Mouse (Mus musculus): ENCODE results near the gene Fam151a. TPM values are rescaled to one million over a fixed set of nuclear protein-coding genes. Genes with fewer than 3 reads are reported as not detected.
"Not testable (repeated sequence)": the region's sequence is repeated elsewhere in the genome, so short reads cannot be mapped to it uniquely, and the experiment has no call there.

The Fam151a gene
- polyA plus RNA-seq, 1 experiment from 2014 or later, result not detected

DNA sequence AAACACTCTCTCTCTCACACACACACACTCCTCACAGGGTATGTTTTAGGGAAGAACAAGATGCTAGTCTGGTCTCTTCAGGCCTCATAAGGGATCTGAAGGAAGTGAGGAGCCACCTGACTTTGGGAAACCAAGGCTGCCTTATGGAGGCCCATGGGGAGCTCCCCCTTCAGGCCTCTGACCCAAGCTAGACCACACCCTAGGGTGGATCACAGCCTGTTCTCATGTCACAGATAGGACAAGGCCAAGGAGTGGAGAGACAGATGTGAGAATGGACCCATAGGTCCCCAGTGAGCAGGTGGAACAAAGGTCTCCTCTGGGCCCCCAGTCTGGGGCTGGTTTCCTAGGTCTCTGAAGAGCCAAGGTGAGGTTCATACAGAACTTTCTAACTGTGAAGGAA, 58.6 kb downstream of the Fam151a start:
- Histone ChIP-seq H3K9me3 (replicated peaks; ENCODE audit: control insufficient read depth, low read length) (no peaks in the 10 kb centered on the region), H3K27ac (ENCODE audit: low read depth, low read length) (no peak overlapping the region), H3K36me3 (ENCODE audit: control insufficient read depth, insufficient read depth, low read length) (no peaks in the 10 kb centered on the region), H3K4me1 (ENCODE audit: control insufficient read depth, insufficient read depth, low read length) (peaks cover 5% of the 10 kb centered on the region; the same call in 1 of the 2 replicates), H3K4me2 (ENCODE audit: low read length) (no peak overlapping the region), H3K9ac (ENCODE audit: low read length) (no peak overlapping the region), H3K27me3 (replicated peaks; ENCODE audit: control insufficient read depth, insufficient read depth, low read length) (no peaks in the 10 kb centered on the region), H3K4me3 (ENCODE audit: low read depth, low read length) (no peak overlapping the region)
- ATAC-seq, result no peak
- DNase-seq (ENCODE audit: low spot score), result no peak

- not testable (repeated sequence) for H3K36me3 ChIP-seq (ENCODE audit: control insufficient read depth, insufficient read depth, low read length); H3K4me1 ChIP-seq (ENCODE audit: control insufficient read depth, insufficient read depth, low read length); H3K4me3 ChIP-seq (ENCODE audit: low read depth, low read length); H3K4me2 ChIP-seq (ENCODE audit: low read length); H3K27ac ChIP-seq (ENCODE audit: low read depth, low read length); H3K9ac ChIP-seq (ENCODE audit: low read length); H3K27me3 ChIP-seq (replicated peaks; ENCODE audit: control insufficient read depth, insufficient read depth, low read length); H3K9me3 ChIP-seq (replicated peaks; ENCODE audit: control insufficient read depth, low read length); ATAC-seq; DNase-seq (ENCODE audit: low spot score)
- 96% methylated on average over 9 of the region's 9 CpGs for WGBS
Observed at GRCm38 (mm10) chr4:106793826-106794225, 60.1 kb downstream of the Fam151a start.

DNA sequence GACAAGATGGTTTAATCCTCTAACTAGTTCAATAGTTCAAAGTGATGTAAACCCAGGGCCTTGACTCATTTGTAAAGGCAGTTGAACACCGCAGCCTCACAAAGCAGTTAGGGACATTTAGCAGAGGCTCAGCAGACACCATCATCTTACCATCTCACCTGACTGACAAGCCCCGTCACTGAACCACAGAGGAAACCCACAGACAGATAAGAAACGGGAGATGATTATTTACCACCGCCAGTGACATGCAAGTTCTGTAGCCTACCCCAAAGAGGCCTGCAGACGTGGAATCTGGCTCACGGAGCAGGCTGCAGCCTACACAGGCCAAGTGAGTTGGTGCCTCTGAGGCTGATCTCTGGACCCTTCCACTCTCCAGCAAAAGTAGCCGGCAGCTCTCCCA, 60.6 kb downstream of the Fam151a start:
- Histone ChIP-seq H3K9me3 (replicated peaks; ENCODE audit: control insufficient read depth, low read length) (no peaks in the 10 kb centered on the region), H3K4me2 (ENCODE audit: low read length) (no peak overlapping the region), H3K9ac (ENCODE audit: low read length) (no peak overlapping the region), H3K36me3 (ENCODE audit: control insufficient read depth, insufficient read depth, low read length) (no peaks in the 10 kb centered on the region), H3K4me3 (ENCODE audit: low read depth, low read length) (no peak overlapping the region), H3K4me1 (ENCODE audit: control insufficient read depth, insufficient read depth, low read length) (no peaks in the 10 kb centered on the region), H3K27me3 (replicated peaks; ENCODE audit: control insufficient read depth, insufficient read depth, low read length) (no peaks in the 10 kb centered on the region), H3K27ac (ENCODE audit: low read depth, low read length) (no peak overlapping the region)
- ATAC-seq, result no peak
- 95% methylated on average over 7 of the region's 7 CpGs for WGBS
- DNase-seq (ENCODE audit: low spot score), result no peak

DNA sequence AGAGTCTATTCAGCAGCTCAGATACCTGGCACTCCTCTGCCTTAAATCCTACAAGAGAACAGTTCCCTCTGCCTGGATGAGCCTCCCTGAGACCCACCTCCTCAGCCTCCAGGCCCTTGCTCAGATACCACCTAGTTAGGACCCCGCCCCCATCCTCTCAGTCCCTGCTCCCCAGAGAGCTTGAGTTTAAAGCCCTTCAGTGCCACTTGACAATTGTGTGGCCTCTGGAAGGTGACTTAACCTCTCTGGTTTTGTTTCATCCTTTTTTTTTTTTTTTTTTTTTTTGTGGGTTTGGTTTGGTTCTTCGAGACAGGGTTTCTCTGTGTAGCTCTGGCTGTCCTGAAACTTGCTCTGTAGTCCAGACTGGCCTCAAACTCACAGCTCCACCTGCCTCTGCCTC, 61.6 kb downstream of the Fam151a start:
- 93% methylated on average over 2 of the region's 2 CpGs for WGBS

More for the DNA sequence above, 61.6 kb downstream of the Fam151a start:
- Histone ChIP-seq H3K9ac (ENCODE audit: low read length) (no peak overlapping the region), H3K27me3 (replicated peaks; ENCODE audit: control insufficient read depth, insufficient read depth, low read length) (no peaks in the 10 kb centered on the region), H3K36me3 (ENCODE audit: control insufficient read depth, insufficient read depth, low read length) (no peaks in the 10 kb centered on the region), H3K9me3 (replicated peaks; ENCODE audit: control insufficient read depth, low read length) (no peaks in the 10 kb centered on the region), H3K4me2 (ENCODE audit: low read length) (no peak overlapping the region), H3K4me3 (ENCODE audit: low read depth, low read length) (no peak overlapping the region), H3K27ac (ENCODE audit: low read depth, low read length) (no peak overlapping the region), H3K4me1 (ENCODE audit: control insufficient read depth, insufficient read depth, low read length) (no peaks in the 10 kb centered on the region)
- ATAC-seq, result no peak
- DNase-seq (ENCODE audit: low spot score), result no peak

Other genes with a start within 250 kb of the Fam151a start
- not detected in 2 replicates for gene Bsnd, start 241.6 kb upstream of the Fam151a start, polyA plus RNA-seq (2014; fragmentation: Nextera tagmentation; extraction: Ambion mirVana)
- 16.4 and 16.6 TPM in 2 replicates for gene Dhcr24, start 172.9 kb upstream of the Fam151a start, polyA plus RNA-seq (2014; fragmentation: Nextera tagmentation; extraction: Ambion mirVana)
- not detected in 2 replicates for gene Lexm, start 116.6 kb upstream of the Fam151a start, polyA plus RNA-seq (2014; fragmentation: Nextera tagmentation; extraction: Ambion mirVana)
- gene Ttc22, start 111.5 kb upstream of the Fam151a start, polyA plus RNA-seq (2014; fragmentation: Nextera tagmentation; extraction: Ambion mirVana), result 0.46 and 0.53 TPM in 2 replicates
- 11.7 and 12.7 TPM in 2 replicates for gene Pars2, start 82.8 kb upstream of the Fam151a start, polyA plus RNA-seq (2014; fragmentation: Nextera tagmentation; extraction: Ambion mirVana)
- gene Ttc4, start 54.9 kb upstream of the Fam151a start, polyA plus RNA-seq (2014; fragmentation: Nextera tagmentation; extraction: Ambion mirVana), result 106 and 107 TPM in 2 replicates
- gene Mroh7, start 3.0 kb upstream of the Fam151a start, polyA plus RNA-seq (2014; fragmentation: Nextera tagmentation; extraction: Ambion mirVana), result 0.09 and 0.18 TPM in 2 replicates
- 0.77 and 1.3 TPM in 2 replicates for gene Acot11, start 71.1 kb downstream of the Fam151a start, polyA plus RNA-seq (2014; fragmentation: Nextera tagmentation; extraction: Ambion mirVana)
- gene Ssbp3, start 176.8 kb downstream of the Fam151a start, polyA plus RNA-seq (2014; fragmentation: Nextera tagmentation; extraction: Ambion mirVana), result 118 and 127 TPM in 2 replicates